Mouse (Mus musculus) cortical plate, adult 2 months (tissue): ENCODE measurements around the gene Ttll11.

ENCODE experiments used
- CTCF ChIP-seq: fragments of 200-500 bp; IDR thresholded peaks from 2 replicates; pipeline ENCODE4 v1.5.1; 2011; ENCODE audit warnings: mild to moderate bottlenecking, control low read depth, low read length; ENCODE audit not compliant: insufficient read depth; ENCODE audit errors: extremely low read depth
- POLR2A ChIP-seq: fragments of 200-500 bp; IDR thresholded peaks from 2 replicates; pipeline ENCODE4 v1.6.1; 2011; ENCODE audit warnings: mild to moderate bottlenecking, low read length, control low read depth; ENCODE audit not compliant: insufficient read depth; ENCODE audit errors: extremely low read depth

- TF ChIP-seq CTCF (no peak), POLR2A (no peak)
Measured at GRCm38 (mm10) chr2:35825157-35825556, 154.6 kb downstream of the Ttll11 start.
